Mouse (Mus musculus) right cerebral cortex, adult 2 months (tissue): ENCODE data around the gene Slc35d1.

ENCODE experiments used
- DNase-seq, 2 experiments: peaks; one replicate each; pipeline ENCODE4 v3.0.0; 2021 to 2022; ENCODE audit warnings: low spot score in 2 of 2

Slc35d1 gene

DNA sequence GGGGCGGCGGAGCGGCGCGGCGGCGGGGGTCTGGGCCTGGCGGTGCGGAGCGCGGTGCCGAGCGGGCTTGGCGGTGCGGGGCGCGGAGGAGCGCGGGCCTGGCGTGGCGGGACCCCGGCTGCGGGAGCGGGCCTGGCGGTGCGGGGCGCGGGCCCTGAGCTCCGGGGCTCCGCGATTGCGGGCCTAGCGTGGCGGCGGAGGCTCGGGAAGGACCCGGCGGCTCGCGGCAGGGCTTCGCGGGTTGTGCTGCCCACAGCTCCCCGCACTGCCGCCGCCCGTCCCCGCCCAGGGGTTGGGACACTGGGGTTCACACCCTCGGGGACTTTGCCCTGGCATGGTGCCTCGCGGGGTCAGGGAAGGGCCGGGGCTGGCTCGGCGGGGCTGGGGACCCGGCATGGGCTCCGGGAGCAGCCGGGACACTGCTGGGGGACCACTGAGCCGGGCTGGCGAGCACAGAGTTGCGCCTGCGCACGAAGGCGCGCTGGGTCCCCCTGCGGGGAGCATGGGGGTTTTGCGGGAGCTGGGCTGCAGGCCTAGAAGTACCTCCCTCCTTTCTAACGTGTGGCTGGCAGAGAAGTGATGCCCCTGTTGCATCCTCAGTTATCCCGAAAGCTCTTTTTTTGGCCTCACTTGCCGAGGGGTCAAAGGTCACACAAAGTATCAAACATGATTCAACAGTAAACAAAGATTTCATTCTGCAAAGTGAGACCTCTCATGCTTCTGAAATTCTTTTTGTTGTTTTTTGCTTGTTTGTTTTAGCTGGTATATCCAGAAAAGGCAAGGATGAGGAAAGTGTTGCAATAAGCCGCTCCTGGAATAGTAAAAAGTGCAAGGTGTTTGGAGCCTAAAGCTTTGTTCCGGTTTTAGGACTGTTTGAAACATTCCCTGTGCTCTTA is at the start of gene Slc35d1:
Gene Slc35d1, minus strand, starts transcription at position 240 of the 896 bp plus-strand sequence.
- DNase-seq: peak; percentile 70 to 76

DNA sequence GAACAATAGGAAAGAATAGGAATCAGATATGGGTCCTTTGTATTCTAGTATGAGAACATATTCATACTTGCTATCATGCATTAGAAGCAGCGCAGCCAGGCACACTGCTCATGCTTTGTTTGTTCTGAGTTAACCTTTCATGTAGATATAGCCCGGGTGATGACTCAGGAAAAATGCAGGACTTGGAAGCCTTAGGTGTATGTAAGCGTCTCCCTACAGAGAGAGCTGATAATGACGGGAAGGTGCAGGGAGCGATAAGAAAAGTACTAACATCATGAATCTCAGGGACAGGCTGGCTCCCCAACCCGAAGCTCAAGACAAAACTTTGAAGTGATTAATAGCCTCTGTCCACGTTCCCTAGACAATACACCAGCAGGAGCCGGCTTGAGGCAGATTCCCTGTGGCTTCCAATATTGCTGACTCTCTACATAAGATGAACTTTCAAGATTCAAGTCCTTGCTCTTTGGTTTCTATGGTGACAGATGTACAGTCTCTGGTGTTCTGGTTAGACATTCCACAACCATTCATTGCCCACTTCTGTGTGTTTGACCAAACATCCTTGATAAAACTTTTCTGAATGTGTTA is 48.9 kb upstream of the Slc35d1 start:
- no peak for DNase-seq

DNA sequence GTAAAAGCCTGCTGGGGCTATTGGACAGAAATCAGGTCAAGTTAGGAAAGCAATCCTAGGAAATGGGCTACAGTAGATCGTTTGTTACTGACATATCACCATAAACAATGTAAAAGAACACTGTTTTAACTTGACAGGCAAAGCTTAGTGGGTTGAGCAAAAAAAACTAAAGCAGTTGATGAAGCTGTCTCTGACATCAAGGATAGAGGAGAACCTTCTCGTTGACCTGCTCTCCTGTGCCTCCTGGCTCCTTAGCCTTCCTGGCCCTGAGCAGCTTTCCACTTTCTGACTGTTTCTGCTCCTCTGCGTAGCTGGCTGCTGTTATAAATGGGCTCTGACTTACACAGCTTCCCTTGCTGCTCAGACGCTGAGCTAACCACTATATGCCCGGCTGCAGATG is 48.4 kb upstream of the Slc35d1 start:
- no peak for DNase-seq

DNA sequence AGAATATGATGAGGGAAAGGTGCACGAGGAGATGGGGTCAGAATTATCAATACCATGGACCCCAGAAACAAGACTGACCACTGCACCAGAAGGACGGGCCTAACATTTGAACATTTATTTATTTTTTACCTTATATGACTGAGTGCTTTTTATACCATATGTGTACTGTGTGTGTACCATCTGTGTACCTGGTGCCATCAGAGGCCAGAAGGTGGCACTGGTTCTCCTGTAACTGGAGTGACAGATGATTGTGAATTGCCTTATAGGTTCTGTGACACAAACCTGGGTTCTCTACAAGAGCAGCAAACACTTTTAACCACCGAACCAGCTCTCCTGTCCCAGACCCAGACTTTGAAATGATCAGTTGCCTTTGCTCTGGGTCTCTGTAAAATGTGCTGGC is 43.9 kb upstream of the Slc35d1 start:
- DNase-seq: no peak

DNA sequence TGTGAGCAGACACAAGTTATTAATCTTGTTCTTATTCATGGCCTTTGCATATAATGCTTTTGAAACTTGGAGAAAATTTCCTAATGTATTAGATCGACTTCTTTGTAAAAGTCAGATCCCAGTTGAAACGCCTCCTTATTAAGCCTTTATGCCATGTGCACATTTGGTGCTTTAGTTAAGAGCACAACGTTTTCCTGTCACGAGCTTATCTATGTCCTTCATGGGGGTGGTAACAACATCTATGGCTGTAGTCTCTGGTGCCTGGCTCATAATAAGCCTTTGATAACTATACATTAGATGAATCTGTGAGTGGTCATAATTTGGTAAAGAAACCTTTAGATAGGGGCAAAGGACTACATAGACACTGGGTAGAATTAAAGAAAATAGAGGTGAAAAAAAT is 38.9 kb upstream of the Slc35d1 start:
- no peak for DNase-seq

DNA sequence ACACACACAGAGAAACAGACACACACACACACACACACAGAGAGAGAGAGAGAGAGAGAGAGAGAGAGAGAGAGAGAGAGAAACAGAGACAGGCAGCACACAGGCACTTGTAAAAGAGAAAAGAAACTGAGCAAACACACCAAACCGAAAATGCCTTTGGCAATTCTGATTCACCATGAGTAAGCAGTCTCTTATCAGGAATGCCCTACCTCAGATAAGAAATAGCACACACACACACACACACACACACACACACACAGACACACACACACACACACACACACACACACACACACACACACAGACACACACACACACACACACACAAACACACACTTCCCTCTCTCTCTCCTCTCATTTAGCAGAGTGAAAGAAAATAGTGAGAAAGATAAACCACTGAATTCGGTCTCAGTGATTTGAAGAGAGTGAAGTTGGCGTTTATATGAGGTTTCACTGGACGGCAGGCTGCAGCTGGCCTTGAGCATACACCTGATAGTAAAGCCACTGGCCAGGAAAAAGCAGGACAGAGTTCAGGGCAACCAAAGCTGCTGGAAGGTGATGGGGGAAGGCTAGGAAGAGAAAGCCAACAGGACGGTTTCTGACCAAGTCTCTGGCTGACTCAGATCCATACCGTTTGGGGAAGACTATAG is 34.6 kb upstream of the Slc35d1 start:
- no peak for DNase-seq

DNA sequence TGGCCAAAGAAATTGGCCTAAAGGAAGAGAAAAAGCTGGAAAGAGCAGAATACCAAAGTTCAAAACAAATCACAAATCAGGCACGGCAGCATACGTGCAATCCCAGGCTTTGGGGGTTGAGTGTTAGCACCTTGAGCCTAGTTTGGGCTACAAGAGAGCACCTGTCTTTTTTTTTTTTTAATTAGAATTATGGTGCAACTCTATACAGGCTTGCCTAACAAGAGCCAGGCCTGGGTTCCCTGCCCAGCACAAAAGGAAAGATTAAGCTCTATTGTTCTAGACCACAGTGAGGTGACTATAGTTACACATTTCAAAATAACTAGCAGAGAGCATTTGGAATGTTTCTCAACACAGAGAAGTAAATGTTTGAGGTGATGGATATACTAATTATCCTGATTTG is 32.8 kb upstream of the Slc35d1 start:
- no peak for DNase-seq

DNA sequence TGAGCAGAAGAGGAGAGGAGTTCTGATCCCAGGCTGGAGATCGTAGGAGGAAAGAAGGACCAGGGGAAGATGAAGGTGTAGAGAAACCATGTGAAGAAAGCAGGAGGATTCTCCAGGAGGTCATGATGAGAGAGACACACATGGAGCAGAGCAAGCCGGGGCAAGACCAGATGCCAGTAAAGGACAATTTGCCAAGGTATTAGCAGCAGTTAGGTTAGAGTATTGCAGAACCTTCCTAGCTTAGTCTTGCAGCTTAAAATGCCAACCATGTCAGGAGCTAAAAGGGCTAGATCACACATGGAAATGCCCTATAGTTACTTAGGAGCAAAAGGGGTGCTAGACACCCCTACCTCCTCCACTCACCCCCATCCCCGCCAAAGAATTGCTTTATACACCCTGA is 32.3 kb upstream of the Slc35d1 start:
- no peak for DNase-seq

DNA sequence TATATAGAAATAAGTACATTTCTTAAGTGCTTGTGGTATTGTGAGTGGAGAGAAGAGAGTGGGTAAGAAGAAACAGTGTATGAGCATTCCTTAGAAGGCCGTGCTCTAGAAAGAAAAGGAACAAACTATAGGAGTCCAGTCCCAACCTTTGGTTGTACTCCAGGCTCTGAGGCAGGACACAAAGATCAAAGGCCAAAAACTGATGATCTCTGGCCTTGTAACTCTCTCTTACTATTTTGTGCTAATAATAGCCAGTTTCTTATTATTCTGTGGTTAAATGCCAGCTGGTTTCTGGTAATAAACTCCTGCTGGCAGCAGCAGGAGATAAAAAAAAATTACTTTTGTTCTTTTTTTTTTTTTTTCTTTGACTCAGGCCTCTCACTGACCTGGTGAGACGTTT is 17.2 kb upstream of the Slc35d1 start:
- no peak for DNase-seq

GRCm38 (mm10) chr4:103222854-103223253 is 7.9 kb upstream of the Slc35d1 start:
- DNase-seq: no peak

DNA sequence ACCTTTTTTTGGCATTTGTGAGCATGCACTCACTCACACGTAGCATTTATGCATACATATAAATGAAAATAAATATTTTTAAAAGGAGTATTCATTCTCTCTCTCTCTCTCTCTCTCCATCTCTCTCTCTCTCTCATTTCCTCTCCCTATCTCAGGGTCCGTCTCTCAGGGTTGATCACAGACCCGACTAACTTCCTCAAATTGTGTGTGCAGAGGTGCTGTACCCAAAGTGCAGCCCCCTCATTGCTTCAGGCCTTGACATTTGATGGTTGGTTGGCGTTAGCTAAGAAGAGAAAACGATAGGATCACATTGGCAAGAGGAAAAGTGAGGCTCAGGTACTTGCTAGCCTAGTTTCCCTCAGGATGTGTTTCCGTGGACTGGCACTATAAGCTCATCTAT is 6.8 kb upstream of the Slc35d1 start:
- DNase-seq: no peak

DNA sequence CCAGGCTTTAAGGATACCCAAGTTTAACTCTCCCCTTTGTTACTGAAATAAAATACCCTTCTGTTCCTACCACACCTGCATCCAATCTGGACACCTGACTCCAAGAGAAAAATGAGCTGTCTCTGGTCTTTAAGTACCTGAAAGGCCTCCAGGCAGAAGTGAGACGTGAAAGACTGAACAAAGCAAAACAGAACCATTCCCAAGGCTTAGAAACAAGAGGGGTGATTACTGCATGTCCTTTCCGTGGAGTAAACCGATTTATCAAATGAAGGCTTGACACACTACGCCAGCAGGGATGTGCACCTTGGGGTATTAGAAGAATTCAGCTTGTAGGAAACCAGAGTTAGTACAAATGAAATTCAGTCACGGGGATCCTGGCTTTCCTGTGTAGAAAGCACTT is 4.0 kb upstream of the Slc35d1 start:
- no peak for DNase-seq

GRCm38 (mm10) chr4:103216046-103216445 is 1.1 kb upstream of the Slc35d1 start:
- no peak for DNase-seq

DNA sequence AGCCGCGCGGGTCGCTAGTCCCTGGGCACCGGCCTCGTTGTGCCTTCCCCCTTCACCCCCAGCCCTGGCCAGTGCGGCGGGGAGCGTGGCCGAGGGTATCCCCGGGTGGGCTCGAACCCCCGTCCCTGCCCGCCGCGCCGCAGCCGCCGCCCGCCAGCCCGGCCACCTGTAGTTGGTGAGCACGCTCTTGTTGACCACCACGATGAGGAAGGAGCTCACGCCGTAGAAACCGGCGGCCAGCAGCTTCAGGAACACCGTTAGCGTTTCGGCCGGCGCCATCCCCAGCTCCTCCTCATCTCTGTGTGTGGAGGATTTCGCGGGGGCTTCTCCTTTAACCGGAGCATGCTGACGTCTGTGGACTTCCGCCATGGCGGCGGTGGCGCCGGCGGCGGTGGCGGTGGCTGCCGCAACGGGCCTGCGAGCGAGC is 453 bp downstream of the Slc35d1 start:
- peak; percentile 75 to 81 for DNase-seq

GRCm38 (mm10) chr4:103213859-103214497 is 986 bp downstream of the Slc35d1 start:
- peak in 1 of 2 experiments; percentile 23 for DNase-seq

GRCm38 (mm10) chr4:103208553-103208952 is 6.4 kb downstream of the Slc35d1 start:
- DNase-seq: no peak

DNA sequence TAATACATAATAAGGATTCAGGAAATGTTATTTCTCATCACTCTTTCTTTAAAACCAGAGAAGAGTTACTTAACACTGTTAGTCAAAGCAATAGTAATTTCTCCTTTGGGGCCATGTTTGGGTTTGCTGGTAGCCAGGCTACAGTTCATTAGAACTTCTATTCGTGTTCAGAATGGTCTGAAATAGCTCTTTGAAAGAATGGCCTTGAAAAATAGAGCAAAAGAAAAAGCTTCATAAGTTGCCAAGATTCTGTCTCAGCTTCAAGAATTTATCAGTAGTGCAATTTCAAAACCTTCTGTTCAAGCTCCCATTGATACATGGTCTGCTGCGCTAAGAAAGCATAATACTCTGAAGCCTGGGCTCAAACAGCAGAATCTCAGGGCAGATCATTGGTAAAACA is 11.3 kb downstream of the Slc35d1 start:
- DNase-seq: no peak

- DNase-seq: no peak
These were observed 14.9 kb downstream of the Slc35d1 start for GRCm38 (mm10) chr4:103200046-103200445.

DNA sequence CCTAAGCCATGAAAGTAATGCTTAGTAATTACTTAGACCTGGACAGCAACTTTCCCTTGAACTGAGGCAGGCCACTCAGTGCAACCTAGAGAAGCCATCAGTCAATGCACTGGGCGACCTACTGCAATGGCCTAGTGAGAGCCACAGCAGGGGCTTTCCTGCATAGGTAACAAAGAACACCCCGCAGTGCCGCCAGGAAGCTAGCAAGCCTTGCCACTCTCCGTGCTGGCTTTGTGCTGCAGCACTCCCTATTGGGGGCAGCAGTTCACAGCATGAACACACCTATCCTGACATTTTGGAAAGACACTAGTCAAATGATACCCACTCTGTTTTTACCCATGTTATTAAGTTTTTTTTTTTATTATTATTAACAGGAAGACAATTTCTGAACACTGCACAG is 15.9 kb downstream of the Slc35d1 start:
- DNase-seq: no peak

DNA sequence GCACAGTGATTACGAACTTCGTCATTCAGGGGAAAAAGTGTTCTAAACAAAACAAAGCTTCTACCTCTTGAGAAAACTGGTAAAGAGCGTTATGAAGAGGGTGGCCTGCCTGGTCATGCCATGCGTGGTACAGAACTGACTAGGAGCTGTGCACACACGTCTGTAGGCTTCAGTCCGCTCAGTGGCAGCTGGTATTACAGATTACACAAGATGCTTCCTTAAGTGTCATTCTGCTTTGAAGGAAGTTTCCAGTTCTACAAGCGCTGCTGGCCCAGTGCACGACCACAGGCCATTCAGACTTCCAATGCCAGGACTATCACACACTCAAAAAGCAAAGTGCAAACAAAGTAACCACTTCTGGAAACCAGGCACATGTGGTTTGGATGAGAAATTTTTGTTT is 17.6 kb downstream of the Slc35d1 start:
- peak in 1 of 2 experiments; percentile 14 for DNase-seq

DNA sequence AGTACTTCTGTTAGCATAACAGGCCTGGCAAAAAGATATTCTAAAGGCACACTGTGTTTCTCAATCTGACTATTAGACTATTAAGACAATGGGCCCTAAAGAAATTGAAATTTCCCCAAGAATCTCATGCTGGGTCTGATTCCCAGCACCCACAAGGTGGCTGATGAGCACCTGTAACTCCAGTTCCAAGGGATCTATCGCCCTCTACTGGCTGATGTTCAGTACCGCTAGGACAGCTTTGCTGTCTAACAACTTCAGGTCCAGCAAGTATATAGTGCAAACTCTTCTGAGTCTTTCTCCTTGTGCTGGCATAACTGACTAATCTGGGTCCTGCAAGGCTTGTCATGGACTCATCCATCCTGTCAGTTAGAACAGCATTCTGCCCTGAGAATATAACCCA is 22.5 kb downstream of the Slc35d1 start:
- DNase-seq: no peak
